Mouse (Mus musculus) liver, postnatal 0 days (tissue): Measurements from ENCODE around the gene Irf4. TPM values are rescaled to one million over a fixed set of nuclear protein-coding genes. Genes with fewer than 3 reads are reported as not detected.

Source experiments
- ATAC-seq: fragments of 200-750 bp; cut with Nextera tagmentation; 2 replicates; pipeline ENCODE4 v1.8.0; 2017; ENCODE audit warnings: mild to moderate bottlenecking, moderate library complexity
- DNase-seq: peaks from one replicate; pipeline ENCODE4 v3.0.0-alpha.2; 2016
- H3K27ac ChIP-seq: fragments of 300-500 bp; sonication (generic); 2 replicates; pipeline ENCODE4 v1.5.1; 2014; ENCODE audit warnings: antibody characterized with exemption, moderate library complexity, mild to moderate bottlenecking, low read depth
- H3K27me3 ChIP-seq: fragments of 300-500 bp; sonication (generic); 2 replicates; pipeline ENCODE4 v1.6.1; 2014; ENCODE audit warnings: low read length, control low read depth, mixed read lengths; ENCODE audit not compliant: insufficient read depth
- H3K36me3 ChIP-seq: fragments of 300-500 bp; sonication (generic); replicated peaks from 2 replicates; pipeline ENCODE4 v1.6.1; 2014; ENCODE audit warnings: mild to moderate bottlenecking, control low read depth, low read length, moderate library complexity, mixed read lengths; ENCODE audit not compliant: insufficient read depth
- H3K4me1 ChIP-seq: fragments of 300-500 bp; sonication (generic); 2 replicates; pipeline ENCODE4 v1.6.1; 2014; ENCODE audit warnings: antibody characterized with exemption, mild to moderate bottlenecking, control low read depth; ENCODE audit not compliant: insufficient read depth
- H3K4me2 ChIP-seq: fragments of 300-500 bp; sonication (generic); 2 replicates; pipeline ENCODE4 v1.6.1; 2014; ENCODE audit warnings: low read depth, mild to moderate bottlenecking, low read length, moderate library complexity, mixed read lengths
- H3K4me3 ChIP-seq: fragments of 300-500 bp; sonication (generic); 2 replicates; pipeline ENCODE4 v1.5.1; 2014; ENCODE audit warnings: low read depth, low read length
- H3K9ac ChIP-seq: fragments of 300-500 bp; sonication (generic); replicated peaks from 2 replicates; pipeline ENCODE4 v1.6.1; 2014; ENCODE audit warnings: mild to moderate bottlenecking, moderate library complexity
- H3K9me3 ChIP-seq: fragments of 300-500 bp; sonication (generic); 2 replicates; pipeline ENCODE4 v1.6.1; 2016; ENCODE audit warnings: mild to moderate bottlenecking, control low read depth, low read length, mixed read lengths
- CTCF ChIP-seq: sonication (generic); IDR thresholded peaks from 2 replicates; pipeline ENCODE4 v1.5.1; 2016; ENCODE audit warnings: antibody characterized with exemption, low read depth
- EP300 ChIP-seq: IDR thresholded peaks from 2 replicates; pipeline ENCODE4 v1.6.1; 2016; ENCODE audit warnings: antibody characterized with exemption, low read depth, mild to moderate bottlenecking
- WGBS: fragments of 180-500 bp; shearing (Covaris S2); extraction: QIAGEN DNeasy Blood & Tissue Kit; methylation state at CpG from one replicate; pipeline ENCODE4 v1.1.7; 2014; ENCODE audit not compliant: insufficient replicate concordance; 5-methylcytosine and 5-hydroxymethylcytosine counted together
- polyA plus RNA-seq: library from polyadenylated mRNA; unstranded; fragments of >200 nt; fragmentation: Nextera tagmentation; extraction: Ambion mirVana; gene quantifications from 2 replicates; pipeline ENCODE4 v1.2.1, GENCODE M21; 2015

Gene Irf4
- polyA plus RNA-seq, 1 experiment from 2014 or later, result 1.1 TPM

GRCm38 (mm10) chr13:30787960-30788359, 38.9 kb downstream of the Irf4 start:
- Histone ChIP-seq H3K4me1 (no peaks in the 10 kb centered on the region), H3K9ac (no peak overlapping the region), H3K4me3 (no peak overlapping the region), H3K9me3 (no peaks in the 10 kb centered on the region), H3K27ac (no peak overlapping the region), H3K27me3 (no peaks in the 10 kb centered on the region), H3K36me3 (no peaks in the 10 kb centered on the region), H3K4me2 (no peak overlapping the region)
- 83% methylated on average over 4 of the region's 4 CpGs for WGBS
- DNase-seq (no peak), ATAC-seq (no peak)
- TF ChIP-seq EP300, result no peak
- no peak for TF ChIP-seq CTCF

- H3K9me3 ChIP-seq, result no peaks in the 10 kb centered on the region
- ATAC-seq (no peak), DNase-seq (no peak)
- TF ChIP-seq CTCF, result no peak
- no peak for TF ChIP-seq EP300
- H3K9ac ChIP-seq, result no peak overlapping the region
- H3K27ac ChIP-seq, result no peak overlapping the region
- no peaks in the 10 kb centered on the region for H3K4me1 ChIP-seq
- H3K4me2 ChIP-seq, result no peak overlapping the region
- no peaks in the 10 kb centered on the region for H3K27me3 ChIP-seq
- WGBS, result 52% methylated on average over 3 of the region's 3 CpGs
- H3K4me3 ChIP-seq, result no peak overlapping the region
- no peaks in the 10 kb centered on the region for H3K36me3 ChIP-seq
Observed at GRCm38 (mm10) chr13:30788421-30788820, 39.4 kb downstream of the Irf4 start.

- H3K27me3 ChIP-seq, result no peaks in the 10 kb centered on the region
- WGBS, result 72% methylated on average over 5 of the region's 5 CpGs
- no peak for ATAC-seq
- H3K4me2 ChIP-seq, result no peak overlapping the region
- no peak for DNase-seq
- H3K36me3 ChIP-seq, result no peaks in the 10 kb centered on the region
- no peak overlapping the region for H3K9ac ChIP-seq
- H3K9me3 ChIP-seq, result no peaks in the 10 kb centered on the region
- no peak overlapping the region for H3K27ac ChIP-seq
- TF ChIP-seq CTCF (no peak), EP300 (no peak)
- no peaks in the 10 kb centered on the region for H3K4me1 ChIP-seq
- H3K4me3 ChIP-seq, result no peak overlapping the region
Observed at GRCm38 (mm10) chr13:30790016-30790415, 41.0 kb downstream of the Irf4 start.

- 31% methylated on average over 9 of the region's 9 CpGs for WGBS
- TF ChIP-seq EP300 (no peak), CTCF (no peak)
- Histone ChIP-seq H3K9me3 (no peaks in the 10 kb centered on the region), H3K36me3 (no peaks in the 10 kb centered on the region), H3K4me2 (no peak overlapping the region), H3K4me1 (no peaks in the 10 kb centered on the region), H3K27ac (no peak overlapping the region), H3K4me3 (no peak overlapping the region), H3K27me3 (no peaks in the 10 kb centered on the region), H3K9ac (no peak overlapping the region)
- ATAC-seq, result no peak
- no peak for DNase-seq
Observed at GRCm38 (mm10) chr13:30792308-30792707, 43.3 kb downstream of the Irf4 start.

- H3K9ac ChIP-seq, result no peak overlapping the region
- H3K4me2 ChIP-seq, result no peak overlapping the region
- H3K36me3 ChIP-seq, result no peaks in the 10 kb centered on the region
- H3K4me3 ChIP-seq, result no peak overlapping the region
- H3K27me3 ChIP-seq, result no peaks in the 10 kb centered on the region
- no peaks in the 10 kb centered on the region for H3K9me3 ChIP-seq
- no peaks in the 10 kb centered on the region for H3K4me1 ChIP-seq
- no peak for DNase-seq
- WGBS, result 72% methylated on average over 3 of the region's 3 CpGs
- TF ChIP-seq EP300 (no peak), CTCF (no peak)
- H3K27ac ChIP-seq, result no peak overlapping the region
- no peak for ATAC-seq
Observed at GRCm38 (mm10) chr13:30792741-30793140, 43.7 kb downstream of the Irf4 start.

GRCm38 (mm10) chr13:30793196-30793595, 44.2 kb downstream of the Irf4 start:
- ATAC-seq (no peak), DNase-seq (no peak)
- no peak for TF ChIP-seq CTCF
- TF ChIP-seq EP300, result no peak
- H3K9ac ChIP-seq, result no peak overlapping the region
- no peak overlapping the region for H3K4me3 ChIP-seq
- no peaks in the 10 kb centered on the region for H3K4me1 ChIP-seq
- no peaks in the 10 kb centered on the region for H3K36me3 ChIP-seq
- H3K9me3 ChIP-seq, result no peaks in the 10 kb centered on the region
- no peak overlapping the region for H3K27ac ChIP-seq
- no peak overlapping the region for H3K4me2 ChIP-seq
- no peaks in the 10 kb centered on the region for H3K27me3 ChIP-seq
- 72% methylated on average over 4 of the region's 4 CpGs for WGBS

GRCm38 (mm10) chr13:30793616-30794015, 44.6 kb downstream of the Irf4 start:
- Histone ChIP-seq H3K27ac (no peak overlapping the region), H3K36me3 (no peaks in the 10 kb centered on the region), H3K4me1 (no peaks in the 10 kb centered on the region), H3K9me3 (no peaks in the 10 kb centered on the region), H3K4me2 (no peak overlapping the region), H3K27me3 (no peaks in the 10 kb centered on the region), H3K9ac (no peak overlapping the region), H3K4me3 (no peak overlapping the region)
- TF ChIP-seq EP300, result no peak
- TF ChIP-seq CTCF, result no peak
- WGBS, result 80% methylated on average over 5 of the region's 5 CpGs
- DNase-seq, result no peak
- no peak for ATAC-seq
